Mouse (Mus musculus) cerebellum, adult 2 months (tissue): Measurements from ENCODE around the gene Smarcad1.

Source experiments
- CTCF ChIP-seq: fragments of 200-500 bp; IDR thresholded peaks from 2 replicates; pipeline ENCODE4 v1.5.1; 2011; ENCODE audit warnings: low read depth, mild to moderate bottlenecking, control low read depth, low read length, moderate library complexity, borderline replicate concordance; ENCODE audit not compliant: insufficient read depth
- POLR2A ChIP-seq: fragments of 200-500 bp; IDR thresholded peaks from 2 replicates; pipeline ENCODE4 v1.6.1; 2011; ENCODE audit warnings: low read length, control low read depth, borderline replicate concordance; ENCODE audit not compliant: insufficient read depth

DNA sequence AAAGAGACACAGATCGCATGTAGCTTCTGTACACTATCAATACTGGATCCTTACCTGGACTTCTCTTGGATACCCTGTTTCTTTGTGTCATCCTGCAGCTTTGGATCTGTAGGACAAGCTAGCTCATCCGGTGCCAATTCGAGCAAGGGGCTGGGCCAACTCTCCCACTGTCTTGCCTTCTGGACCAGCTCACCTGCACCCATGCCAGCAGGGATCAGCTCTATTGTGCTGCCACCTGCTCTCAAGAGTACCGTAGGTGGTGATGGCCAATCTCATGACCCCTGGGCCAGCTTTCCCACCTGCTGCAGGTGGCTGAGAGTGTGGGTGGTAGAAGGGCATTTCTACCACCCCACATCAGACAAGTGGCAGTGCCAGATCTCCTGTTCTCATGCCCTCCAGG lies 114.7 kb downstream of the Smarcad1 start:
- no peak for TF ChIP-seq POLR2A
- TF ChIP-seq CTCF = no peak
